Mouse (Mus musculus) effector memory CD4-positive, alpha-beta T cell, adult 5 months (primary cell): Measurements from ENCODE around the gene Dalrd3. TPM values are rescaled to one million over a fixed set of nuclear protein-coding genes. Genes with fewer than 3 reads are reported as not detected.

Source experiments
- polyA plus RNA-seq: library from polyadenylated mRNA; unstranded; fragments of 100-300 nt; shearing (Covaris generic); gene quantifications from one replicate; pipeline ENCODE4 v1.2.1, GENCODE M21; 2017

Gene Dalrd3
- polyA plus RNA-seq = 72.4 TPM

DNA sequence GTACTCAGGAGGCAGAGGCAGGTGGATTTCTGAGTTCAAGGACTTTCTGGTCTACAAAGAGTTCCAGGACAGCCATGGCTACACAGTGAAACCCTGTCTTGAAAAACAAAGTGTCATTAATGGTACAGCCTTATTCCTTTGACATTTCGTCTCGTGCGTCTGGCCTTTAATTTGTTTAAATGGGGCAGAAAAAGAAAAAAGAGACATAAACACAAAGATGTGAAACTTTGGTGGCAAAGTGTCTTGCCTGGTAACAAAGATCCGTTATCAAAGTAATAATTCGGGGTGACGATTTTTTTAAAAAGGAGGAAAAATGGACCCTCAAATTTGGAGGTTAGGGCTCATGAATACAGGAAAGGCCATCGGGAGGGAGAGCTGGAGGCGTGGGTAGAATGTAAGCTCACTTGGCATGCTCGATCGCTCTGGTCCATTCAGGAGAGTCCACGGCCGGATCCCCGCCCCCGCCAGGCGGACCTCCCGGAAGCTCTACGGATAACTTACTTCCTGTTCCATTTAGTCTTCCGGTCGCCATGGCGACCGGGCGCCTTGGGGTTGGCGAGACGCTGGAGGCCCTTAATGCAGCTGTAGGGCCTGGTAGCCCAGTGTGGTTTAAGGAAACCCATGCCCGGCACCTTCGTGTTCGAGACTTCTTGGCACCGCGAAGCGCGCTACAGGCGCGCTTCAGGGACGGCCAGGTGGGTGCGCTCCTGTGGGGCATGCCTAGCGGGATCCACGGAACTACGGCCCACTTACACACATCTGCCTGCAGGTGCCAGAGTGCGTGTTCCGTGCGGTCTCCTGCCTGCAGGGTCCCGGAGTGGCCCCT is at the start of gene Dalrd3:
Gene Dalrd3 (plus strand): TSS at position 506 of the 826 bp plus-strand sequence.

DNA sequence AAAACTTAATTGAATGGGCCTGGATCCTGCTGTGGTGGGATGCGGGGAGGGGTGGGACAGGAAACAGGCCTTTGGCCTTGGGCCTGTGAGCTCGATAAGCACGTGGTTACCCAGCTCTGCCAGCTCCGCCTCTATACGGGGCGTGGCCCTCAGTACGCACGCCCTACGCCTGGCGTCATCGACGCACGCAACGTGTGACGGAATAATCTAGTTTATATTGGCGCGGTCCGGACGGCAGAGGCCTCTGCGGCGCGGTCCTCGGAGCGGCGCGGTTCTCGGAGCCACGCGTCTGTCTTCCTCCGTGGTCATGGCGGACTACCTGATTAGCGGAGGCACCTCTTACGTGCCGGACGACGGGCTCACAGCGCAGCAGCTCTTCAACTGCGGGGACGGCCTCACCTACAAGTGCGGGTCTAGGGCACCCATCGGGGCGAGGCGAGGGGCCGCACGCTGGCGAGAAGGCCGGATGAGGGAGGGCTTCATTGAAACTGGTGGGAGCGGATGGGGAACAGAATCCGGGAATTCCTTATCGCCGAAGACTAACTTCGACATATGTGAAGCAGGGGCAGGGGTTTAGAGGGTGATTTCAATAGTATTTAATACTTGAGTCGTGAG is 9.4 kb upstream of the Dalrd3 start, which contains the start of gene Impdh2:
Gene Impdh2 (plus strand): TSS at position 60 of the 615 bp plus-strand sequence.

DNA sequence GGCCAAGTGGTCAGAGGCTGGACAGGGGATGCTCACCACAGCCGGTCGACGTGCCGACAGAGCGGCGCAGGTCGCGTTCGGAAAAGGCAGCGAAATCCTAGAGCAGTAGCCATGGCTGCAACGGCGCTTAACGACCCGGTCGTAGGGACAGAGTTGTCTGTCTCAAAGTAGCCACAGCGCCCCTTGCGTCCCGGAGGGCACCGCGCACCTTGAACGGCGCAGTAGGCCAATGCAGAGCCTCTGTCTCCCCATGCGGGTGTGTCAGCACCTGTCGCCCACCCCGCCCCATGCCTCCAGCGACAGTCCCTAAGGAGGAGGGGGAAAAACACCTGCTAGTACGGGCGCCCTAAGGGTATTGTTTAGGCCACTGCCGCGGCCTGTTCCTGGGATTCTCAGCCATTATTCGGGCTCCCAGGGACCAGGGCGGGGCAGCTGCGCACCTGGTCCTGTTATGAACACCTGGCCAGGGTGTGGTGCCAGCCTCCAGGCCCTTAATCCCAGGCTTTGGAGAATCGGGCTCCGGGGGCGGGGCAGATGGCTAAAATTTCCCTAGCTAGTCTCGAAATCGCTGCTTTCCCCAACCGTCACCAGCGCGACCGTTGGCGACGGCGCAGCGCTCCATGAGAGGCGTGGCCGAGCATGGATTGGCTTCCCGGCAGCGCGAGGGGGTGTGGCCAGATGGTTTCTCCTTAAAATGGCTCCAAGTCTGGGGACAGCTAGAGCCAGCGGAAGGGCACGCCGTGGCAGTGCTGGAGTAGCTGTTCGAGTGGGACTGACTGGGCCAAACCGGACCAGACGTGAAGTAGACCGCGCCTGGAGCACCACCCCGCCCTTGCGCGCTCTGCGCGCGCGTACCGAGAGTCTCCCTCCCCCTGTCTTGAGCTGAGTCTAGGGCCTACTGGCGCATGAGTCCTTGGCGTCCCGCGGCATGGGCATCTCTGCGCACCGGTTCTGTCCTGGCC is 2.6 kb upstream of the Dalrd3 start, which contains the start of gene Ndufaf3:
Gene Ndufaf3 (minus strand): TSS at position 620 of the 962 bp plus-strand sequence.

GRCm38 (mm10) chr9:108578545-108579343 is 9.1 kb downstream of the Dalrd3 start, which contains the start of gene Wdr6:
Gene Wdr6 (minus strand): TSS chr9:108578739.

DNA sequence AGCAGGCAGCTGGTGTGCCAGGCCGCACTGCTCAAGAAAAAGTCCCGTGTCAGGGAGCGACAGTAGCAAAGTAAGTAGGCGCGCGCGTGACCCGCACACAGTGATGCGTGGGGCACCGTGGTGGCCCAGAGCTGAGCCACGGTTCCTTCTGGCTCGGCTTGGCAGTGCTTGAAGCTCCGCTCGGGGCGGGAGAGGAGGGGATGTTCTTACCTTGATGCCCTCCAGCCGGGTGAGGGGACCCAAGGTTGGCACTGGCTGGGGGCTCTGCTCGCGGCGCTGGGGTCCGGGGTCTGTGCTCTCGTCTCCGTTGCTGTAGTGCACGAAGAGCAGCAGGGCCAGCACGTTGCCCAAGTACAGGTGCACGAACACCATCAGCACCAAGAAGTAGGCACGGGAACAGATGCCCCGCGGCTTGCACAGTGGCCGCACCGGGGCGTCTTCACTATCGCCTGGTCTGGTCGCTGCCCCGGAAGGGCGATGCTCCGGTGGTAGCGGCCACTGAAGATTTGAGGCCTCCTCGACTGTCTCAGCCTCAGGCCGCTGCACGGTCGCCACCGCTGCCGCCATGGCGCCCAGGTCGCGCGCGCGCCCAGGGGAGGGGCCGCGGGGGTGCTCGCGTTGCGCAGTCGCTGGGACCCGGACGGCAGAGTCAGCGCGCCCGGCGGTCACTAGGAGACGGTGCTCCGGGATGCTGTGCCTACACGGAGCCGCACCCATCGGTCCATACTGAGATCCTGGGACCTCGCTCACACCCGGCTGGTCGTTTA is 27.5 kb downstream of the Dalrd3 start, which contains the start of gene P4htm:
Gene P4htm (minus strand): TSS at position 670 of the 767 bp plus-strand sequence.

Other genes starting within 250 kb of the Dalrd3 start
- gene Gpx1, start 231.0 kb upstream of the Dalrd3 start, polyA plus RNA-seq = 260 TPM
- gene Usp4, start 222.0 kb upstream of the Dalrd3 start, polyA plus RNA-seq = 94.4 TPM
- 0.74 TPM for gene 1700102P08Rik, start 177.1 kb upstream of the Dalrd3 start, polyA plus RNA-seq
- gene Ccdc36, start 141.4 kb upstream of the Dalrd3 start, polyA plus RNA-seq = not detected
- not detected for gene BC048562, start 133.4 kb upstream of the Dalrd3 start, polyA plus RNA-seq
- 27.6 TPM for gene Ccdc71, start 109.4 kb upstream of the Dalrd3 start, polyA plus RNA-seq
- gene Klhdc8b, start 108.3 kb upstream of the Dalrd3 start, polyA plus RNA-seq = 7.3 TPM
- not detected for gene Lamb2, start 90.2 kb upstream of the Dalrd3 start, polyA plus RNA-seq
- 158 TPM for gene Usp19, start 79.3 kb upstream of the Dalrd3 start, polyA plus RNA-seq
- 74.5 TPM for gene Qars, start 62.2 kb upstream of the Dalrd3 start, polyA plus RNA-seq
- gene Qrich1, start 53.1 kb upstream of the Dalrd3 start, polyA plus RNA-seq = 172 TPM
- 178 TPM for gene Impdh2, start 9.6 kb upstream of the Dalrd3 start, polyA plus RNA-seq
- 37.5 TPM for gene Ndufaf3, start 2.5 kb upstream of the Dalrd3 start, polyA plus RNA-seq
- gene Wdr6, start 8.9 kb downstream of the Dalrd3 start, polyA plus RNA-seq = 28.6 TPM
- gene P4htm, start 27.8 kb downstream of the Dalrd3 start, polyA plus RNA-seq = 11.5 TPM
- 179 TPM for gene Arih2, start 79.5 kb downstream of the Dalrd3 start, polyA plus RNA-seq
- gene Slc25a20, start 92.2 kb downstream of the Dalrd3 start, polyA plus RNA-seq = 20.0 TPM
- gene Prkar2a, start 119.4 kb downstream of the Dalrd3 start, polyA plus RNA-seq = 29.3 TPM
- gene Ip6k2, start 213.9 kb downstream of the Dalrd3 start, polyA plus RNA-seq = 29.7 TPM
- 7.1 TPM for gene Nckipsd, start 238.5 kb downstream of the Dalrd3 start, polyA plus RNA-seq